Mouse (Mus musculus): Measurements from ENCODE around the gene Usf3.

The Usf3 gene

DNA sequence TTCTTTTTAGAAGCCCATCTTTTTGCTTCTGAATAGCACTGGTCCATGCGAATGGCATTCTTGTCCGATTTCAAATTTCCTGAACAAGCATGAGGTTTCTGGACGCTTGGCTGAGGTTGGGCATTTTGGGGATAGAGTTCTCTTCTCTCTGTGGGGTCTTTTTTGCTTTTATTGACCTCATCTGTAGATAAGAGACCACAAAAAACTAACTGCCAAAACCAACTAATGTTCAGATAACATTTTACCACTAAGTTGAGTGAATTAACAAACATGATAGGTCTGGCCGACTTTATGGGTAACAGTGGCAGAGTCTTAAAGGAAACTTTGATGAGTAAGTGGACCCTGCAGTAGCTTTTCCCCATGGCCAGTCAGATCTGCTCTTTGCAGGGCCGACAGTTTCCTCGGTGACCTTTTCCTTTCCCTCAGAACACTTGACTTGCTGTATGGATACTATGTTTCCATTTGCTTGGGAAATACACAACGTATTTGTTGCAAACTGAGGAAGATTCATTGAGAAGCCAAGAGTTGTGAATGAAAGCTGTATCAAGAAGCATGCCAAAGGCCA lies 1.0 kb downstream of the Usf3 start:
- DNase-seq = no peak

DNA sequence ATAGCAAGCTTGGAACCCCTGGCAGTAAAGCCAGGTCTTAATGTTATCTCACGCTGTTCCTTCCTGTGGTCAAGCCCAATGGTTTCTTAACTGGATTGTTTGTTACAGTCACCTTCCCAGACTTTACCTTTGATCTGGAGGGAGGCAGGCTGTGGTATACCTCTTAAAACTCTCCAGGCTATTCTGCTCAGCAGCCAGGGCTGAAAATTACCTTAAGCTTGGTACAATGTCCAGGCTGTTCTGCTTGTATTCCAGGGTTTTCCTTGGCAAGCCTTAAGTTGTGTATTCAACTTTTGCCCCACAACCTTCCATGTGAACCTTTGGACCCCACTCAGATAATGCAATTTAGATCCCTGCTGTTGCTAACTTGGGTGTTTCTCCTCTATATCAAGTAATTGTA lies 2.0 kb downstream of the Usf3 start:
- DNase-seq = no peak

DNA sequence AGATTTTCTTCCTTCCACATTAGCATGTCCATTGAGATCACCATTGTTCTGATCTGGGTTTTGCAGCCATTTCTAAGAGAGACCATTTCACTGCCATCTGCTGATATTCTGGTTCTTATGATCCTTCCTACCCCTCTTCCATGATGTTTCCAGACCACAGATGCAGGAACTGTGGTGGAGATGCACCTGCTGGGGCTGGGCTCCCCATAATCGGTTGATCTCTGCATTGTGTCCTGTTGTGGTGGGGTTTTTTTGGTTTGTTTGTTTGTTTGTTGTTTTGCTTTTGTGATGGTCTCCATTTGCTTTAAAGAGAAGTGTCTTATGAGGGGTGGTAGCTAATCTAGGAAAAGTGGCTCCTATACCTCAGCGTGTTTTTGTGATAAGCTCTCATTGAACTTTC lies 3.5 kb downstream of the Usf3 start:
- DNase-seq = no peak

DNA sequence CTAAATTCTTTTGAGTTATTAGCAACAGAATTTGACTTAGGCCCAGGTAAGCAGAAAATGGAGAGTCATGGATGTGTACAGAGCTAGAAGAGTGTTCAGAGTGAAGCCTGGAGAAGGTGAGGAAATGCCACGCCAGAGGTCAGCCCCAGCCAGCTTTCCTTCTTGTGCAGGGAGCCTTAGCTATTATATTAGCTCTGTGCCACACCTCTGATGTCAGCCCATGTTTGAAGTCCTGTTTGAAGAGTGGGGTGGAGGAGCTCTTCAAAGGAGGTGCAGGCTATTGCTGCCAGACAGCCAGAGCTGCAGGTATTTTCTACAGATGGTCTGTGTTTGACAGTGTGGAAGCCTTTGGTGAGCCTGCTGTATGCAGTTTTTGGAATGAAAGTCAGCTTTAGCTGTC lies 5.5 kb downstream of the Usf3 start:
- no peak for DNase-seq

DNA sequence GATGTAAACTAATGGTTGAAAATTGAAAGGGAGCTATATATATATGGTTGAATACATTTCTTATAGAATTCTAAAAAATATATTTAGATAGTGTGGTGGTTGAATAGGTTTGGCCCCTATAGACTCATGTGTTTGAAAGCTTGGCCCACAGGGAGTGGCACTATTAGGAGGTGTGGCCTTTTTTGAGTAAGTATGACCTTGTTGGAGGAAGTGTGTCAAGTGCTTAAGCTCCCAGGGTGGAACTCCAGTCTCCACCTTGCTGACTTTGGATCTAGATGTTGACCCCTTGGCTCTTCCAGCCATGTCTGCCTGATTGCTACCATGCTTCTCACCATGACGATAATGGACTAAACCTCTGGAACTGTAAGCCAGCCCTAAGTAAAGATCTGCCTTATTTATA lies 9.6 kb downstream of the Usf3 start:
- DNase-seq = no peak

DNA sequence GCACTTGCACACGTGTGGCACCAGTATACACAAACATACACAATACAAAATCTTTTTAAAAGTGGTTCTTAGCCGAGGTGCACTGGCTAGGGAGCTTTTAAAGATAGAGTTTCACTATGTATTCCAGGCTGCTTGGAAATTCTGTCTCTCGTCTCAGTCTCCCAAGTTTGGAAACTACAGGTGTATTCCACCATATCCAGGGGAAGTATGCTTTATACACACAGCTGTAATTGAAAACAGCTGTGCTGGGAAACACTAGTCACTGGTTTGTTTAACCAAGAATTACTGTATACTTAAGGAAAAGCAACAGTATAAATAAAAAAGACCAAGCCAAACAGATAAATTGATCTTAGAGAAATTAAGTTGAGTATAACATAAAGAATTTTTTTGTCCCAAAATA lies 11.7 kb downstream of the Usf3 start:
- no peak for DNase-seq

DNA sequence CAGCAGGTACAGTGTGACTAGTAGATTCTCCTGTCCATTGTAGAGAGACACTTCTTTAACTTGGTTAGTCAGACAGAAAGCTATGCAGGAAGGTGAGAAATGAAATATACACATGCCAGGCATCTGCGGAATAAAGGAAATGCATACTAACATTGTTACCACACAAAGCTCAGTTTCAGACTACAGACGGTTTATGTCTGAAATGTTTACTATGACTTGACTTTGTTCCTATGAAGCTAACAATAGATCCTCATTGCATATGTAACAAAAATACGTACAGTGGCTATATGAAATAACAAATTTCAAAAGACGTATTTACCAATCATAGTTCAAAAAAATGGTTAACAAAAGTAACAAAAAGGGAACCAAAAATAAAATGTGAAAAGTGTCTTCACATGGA lies 14.1 kb downstream of the Usf3 start:
- DNase-seq = no peak

DNA sequence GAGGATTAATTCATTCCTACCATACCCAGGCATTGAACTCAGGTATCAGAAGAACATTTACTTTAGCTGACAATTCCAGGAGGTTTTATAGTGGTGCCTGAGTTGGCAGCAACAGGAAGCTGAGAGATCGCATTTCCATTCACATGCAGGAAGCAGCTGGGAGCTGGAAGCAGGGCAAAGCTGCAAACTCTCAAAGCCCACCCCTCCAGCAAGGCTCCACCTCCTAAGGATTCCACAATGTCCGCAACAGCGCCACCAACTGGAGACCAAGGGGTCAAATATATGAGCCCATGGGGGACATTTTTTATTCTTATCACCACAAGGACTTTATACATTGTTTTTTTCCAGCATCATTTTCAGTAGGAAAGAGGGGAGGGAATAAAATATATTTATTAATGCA lies 15.7 kb downstream of the Usf3 start:
- DNase-seq = no peak

DNA sequence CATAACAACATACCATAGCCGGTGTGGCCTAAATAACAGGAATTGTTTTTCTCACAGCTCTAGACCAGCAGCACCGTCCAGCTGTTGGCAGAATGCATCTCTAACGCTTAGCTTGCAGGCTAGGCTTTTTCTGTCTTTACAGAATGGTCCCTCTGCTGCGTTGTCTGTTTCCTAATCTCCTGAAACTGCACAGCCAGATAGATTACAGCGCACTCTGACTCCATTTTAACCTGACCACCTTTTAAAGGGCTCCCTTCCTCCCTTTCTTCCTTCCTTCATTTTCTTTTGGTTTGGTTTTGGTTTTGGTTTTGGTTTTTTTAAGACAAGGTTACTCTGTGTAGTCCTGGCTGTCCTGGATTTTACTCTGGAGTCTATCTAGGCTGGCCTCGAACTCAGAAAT lies 17.0 kb downstream of the Usf3 start:
- DNase-seq = no peak

DNA sequence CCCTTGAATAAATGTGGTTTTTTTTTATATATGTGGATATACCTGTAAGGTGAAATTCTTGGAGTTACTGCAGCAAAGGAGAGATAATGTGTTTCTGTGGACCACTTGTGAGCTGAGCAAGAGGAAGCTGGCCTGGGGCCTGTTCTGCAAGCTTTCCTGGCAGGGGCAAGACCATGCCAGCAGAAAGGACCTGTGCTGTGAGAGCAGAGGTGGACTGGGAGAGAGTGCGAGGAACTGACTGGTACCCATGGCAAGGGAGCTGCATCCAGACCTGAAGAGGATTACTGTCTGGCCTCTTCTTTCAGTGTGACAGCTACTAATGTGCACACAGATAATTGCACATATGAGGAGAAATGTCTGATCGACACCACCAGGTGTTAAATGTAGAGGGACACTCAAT lies 17.9 kb downstream of the Usf3 start:
- DNase-seq = peak; percentile 42 to 62

DNA sequence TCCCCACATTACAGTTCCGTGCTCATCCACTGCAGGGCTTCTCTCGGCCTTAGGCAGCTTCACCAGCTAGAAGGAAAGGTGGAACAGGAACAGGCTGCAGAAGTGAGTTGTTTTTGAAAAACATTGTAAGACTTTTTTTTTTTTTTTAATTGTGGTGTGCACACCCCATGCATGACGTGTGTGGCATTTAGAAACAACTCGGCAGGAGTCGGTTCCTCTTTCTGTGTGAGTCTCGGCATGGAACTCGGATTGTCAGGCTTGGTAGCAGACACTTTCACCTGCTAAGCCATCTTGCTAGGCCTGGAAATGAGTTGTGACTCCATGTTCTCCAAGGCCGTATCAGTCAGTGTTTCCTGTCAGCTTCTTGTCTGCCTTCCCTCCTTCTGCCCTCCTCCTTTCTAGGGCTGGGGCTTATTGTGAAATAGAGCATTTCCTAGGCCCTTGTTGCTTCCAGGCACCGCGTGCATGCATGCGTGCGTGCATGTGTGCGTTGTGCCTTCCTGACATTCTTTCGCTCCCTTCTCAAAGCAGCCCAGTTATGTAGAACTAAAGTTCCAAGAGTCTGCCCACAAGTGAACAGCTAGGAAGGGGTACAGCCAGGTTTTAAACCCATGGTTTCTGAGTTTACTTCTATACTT lies 26.1 kb downstream of the Usf3 start:
- no peak for DNase-seq

DNA sequence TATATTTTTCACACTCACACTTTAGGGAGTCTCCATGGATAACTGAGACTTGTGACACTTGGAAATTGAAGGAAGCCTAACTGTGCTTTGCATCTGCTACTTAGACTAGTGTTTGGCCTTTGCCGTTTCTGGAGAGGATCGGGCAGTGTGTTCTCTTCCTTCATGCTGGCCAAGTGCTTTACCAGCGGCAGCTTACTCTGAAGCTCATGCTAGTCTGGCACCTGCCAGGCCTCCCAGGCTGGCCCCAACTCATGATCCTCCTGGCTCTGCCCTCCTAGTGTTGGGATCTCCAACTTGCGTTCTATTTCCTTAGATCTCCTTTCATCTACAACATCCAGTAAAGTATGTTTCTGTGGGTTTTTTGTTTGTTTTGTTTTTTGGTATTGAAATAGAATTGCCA lies 27.1 kb downstream of the Usf3 start:
- DNase-seq = peak in 1 of 2 experiments; percentile 34

DNA sequence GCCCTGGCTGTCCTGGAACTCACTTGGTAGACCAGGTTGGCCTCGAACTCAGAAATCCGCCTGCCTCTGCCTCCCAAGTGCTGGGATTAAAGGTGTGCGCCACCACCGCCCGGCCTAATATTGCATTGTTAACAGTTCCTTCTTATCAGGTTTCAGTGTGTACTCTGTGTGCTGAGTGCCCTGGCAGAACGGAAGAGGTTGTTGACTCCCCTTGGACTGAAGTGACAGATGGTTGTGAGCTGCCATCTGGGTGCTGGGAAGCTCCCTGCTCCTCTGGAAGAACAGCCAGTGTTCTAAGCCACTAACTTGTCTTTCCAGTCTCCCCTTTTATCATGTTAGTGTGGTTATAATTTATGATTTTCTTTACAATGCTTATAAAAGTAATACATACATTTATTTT lies 31.3 kb downstream of the Usf3 start:
- DNase-seq = peak; percentile 45 to 69

DNA sequence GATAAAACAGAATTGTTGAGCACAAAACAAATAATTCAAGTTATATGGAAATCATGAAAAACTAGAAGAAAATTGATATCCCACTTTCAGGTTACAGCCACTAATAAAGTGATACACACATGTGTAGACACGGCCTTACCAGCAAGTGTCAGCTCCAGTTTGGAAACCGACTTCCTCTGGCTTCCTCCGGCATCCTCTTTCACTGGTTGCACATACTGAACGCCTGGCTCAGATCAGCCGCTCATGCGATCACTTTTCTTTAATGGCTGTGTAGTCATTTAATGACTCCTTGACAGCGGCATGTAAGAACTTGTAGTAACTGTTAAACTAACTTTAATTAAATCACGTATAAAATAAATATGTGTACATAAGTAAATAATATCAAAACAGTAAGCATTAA lies 32.9 kb downstream of the Usf3 start:
- no peak for DNase-seq

DNA sequence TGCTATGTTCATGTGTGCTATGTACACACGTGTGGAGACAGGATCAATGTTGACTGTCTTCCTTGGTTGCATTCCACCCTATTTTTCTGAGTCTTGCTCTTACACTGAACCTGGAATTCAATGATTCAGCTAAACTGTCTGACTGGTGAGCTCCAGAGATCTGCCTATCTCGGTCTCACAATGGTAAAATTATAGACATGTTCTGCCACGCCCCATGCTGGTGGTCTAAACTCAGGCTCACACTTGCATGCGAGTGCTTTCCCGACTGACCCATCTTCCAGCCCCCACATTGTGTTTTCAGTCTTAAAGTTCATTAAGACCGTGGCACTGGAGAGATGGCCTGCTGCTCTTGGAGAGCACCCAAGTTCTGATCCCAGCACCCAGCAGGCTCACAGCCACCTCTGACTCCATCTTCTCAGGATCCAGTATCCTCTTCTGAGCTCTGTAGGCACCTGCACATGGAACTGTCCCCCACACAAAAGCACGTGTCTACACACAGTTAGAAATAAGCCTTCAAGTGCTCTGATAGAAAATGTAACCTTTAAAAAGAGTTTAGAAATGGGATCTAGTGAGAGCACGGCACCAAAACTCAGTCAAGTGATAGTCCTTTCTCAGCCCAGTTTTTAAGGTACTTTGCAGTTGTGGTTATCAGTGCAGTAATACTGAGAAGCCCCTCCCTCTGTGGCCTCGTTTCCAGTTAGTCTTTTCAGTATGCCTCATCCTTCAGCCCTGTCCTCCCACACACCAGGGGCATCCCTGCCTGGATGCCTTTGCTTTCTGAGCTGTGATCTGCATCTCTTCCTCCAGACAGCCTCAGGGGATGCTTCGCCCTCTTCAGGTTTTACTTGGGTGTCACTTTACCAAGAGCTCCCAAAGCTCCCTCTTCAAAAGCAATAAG lies 37.4 kb downstream of the Usf3 start:
- DNase-seq = peak in 1 of 2 experiments; percentile 36

DNA sequence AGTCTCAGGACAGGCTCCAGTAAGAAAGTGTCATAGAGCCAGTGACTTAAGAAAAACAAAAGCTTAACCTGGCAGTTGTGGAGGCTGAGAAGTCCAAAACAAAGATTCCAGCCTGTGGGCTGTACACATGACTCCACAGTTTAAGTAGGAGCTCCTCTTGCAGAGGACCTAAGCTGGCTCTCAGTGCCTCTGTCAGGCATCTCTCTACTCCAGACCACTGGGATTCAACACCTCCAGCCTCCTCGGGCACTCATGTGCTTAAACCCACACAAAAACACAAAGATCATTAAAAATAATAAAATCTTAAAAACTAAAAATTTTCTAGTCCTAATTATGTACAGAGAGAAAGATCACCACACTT lies 38.0 kb downstream of the Usf3 start:
- no peak for DNase-seq

DNA sequence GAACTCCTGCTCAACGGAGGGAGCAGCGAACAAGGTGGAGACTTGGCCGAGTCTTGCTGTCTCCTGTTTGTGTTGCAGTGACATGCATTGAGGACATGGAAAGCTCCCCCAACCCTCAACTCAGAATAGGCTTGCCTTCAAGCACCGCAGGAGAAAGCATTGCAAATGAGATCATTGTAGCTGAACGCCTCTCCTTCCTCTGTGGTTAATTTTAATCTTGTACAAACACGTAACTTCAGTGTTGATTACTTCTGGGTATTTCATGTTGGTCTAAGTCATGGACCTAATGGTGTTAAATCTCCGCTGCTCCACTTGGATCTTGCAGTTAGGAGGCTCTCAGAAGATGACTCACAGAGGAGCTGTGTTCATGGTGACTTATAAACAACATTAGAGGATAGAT lies 39.7 kb downstream of the Usf3 start:
- no peak for DNase-seq

DNA sequence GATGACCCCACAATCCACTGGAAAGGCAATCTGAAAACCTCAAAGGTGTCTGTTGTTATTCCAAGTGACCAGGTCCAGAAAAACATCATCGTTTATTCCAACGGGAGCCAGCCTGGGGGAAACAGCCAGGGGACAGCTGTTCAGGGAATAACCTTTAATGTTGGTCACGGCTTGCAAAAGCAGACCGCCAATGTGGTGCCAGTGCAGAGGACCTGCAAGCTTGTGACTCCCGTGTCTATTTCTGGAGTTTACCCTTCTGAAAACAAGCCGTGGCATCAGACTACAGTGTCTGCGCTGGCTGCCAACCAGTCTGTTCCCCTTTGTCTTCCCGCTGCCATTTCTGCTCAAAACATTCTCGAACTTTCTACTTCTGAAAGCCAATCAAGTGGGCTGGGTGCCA lies 42.5 kb downstream of the Usf3 start:
- no peak for DNase-seq

DNA sequence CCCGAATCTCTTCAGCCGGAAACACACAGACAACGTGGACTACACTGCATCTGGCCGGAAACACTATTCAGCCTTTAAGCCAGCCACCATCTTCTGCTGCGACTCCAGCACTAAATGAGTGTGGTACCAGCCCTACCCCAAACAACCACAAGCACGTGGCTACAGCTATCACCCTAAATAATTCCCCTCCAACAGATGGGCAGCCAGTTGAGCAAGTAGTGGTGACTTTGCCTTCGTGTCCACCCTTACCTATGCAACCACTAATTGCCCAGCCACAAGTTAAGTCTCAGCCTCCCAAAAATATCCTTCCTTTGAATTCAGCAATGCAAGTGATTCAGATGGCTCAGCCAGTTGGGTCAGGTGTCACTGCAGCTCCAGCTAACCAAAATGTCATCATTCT lies 43.4 kb downstream of the Usf3 start:
- no peak for DNase-seq

DNA sequence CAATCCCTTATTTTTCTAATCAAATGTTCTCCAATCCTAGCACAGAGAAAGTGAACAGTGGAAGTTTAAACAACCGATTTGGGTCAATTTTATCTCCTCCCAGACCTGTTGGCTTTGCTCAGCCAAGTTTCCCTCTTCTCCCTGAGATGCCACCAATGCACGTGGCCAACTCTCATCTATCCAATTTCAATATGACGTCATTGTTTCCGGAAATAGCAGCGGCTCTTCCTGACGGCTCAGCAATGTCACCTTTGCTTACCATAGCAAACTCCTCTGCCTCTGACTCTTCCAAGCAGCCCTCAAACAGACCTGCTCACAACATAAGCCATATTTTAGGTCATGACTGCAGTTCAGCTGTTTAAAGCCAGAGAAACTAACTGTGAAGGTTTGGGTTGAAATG lies 48.4 kb downstream of the Usf3 start:
- DNase-seq = no peak

DNA sequence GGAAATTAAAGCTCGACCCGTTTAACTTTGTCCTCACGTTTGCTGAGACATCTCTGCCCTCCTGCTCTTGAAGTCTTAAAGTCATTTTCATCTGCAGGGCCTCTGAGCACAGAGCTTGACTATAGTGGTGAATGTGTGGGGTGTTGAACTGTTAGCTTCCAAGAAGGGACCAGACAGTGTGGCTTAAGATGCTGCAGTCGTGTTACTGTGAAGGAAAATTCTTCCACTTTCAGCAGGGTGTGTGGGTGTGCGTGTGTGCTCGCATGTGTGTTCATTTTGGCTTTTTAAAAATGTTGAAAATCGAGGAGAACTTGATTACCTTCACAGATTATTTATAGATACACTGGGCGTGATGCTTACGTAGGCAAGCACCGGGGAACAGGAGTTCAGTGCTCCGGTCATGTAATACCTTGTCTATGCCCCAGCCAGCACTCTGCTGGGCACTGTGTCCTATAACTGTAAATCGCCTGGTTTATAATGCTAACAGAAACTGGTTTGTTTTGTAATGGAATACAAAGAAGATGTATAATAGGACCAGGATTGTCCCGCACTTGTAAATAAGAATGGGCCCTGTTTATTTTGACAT lies 53.8 kb downstream of the Usf3 start:
- DNase-seq = no peak

DNA sequence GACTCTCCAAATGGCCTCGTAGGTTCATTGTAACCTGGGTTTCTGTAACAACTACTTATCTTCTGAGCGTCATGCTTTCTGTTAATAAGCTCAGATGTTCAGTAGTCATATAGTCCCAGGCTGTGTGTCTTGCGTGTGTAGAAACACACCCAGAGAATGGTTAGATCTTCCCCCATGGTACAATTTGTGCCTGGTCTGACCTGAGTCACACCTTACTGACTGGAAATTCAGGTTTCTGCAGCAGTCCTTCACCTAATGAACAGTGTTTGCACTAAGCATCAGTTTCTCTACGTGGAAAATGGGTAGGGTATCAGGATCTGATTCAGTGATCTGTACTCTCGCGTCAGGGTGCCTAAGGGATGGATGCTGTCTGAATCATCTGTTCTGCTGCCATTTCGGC lies 60.0 kb downstream of the Usf3 start:
- DNase-seq = no peak

DNA sequence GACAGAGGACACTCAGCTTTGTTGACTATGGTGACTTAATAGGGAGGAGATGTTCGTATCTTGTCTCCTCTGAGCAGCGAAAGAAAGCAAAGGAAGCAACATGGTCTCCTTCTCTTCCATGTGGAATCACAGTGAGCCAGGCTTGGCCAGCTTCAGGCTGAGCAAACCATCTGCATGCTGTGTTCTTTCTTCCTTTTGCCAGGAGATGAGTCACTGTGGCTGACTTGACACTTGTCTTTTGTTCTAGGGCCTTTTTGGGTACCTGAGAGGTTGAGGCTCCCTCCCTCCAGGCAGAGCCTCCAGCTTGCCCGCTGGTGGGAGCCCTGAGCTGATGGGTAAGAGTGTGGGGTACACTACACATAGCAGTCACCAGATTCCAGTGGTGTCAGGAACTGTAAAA lies 64.8 kb downstream of the Usf3 start:
- DNase-seq = peak; percentile 54 to 70

DNA sequence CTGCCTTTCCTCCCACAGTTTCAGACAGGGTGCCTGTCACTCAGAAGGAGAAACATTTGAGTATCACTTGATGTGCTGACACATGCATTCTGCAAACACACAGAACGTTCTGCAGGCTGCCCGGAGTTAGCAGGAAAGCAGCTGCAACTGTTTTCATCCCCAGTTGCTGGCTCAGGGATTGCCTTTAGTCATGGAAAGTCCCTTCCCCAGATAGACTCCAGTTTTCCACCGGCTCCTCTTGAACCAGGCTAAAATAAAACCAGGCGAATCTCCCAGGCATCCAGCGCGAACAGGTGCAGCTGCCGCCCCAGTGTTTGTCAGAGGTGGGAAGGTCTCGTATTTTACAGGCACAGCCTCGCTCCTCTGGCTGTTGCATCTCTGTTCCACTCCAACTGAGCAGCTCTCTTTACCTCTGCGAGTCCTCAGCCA lies 65.8 kb downstream of the Usf3 start:
- no peak for DNase-seq

Data from cerebellum, postnatal 14 days (tissue).